Mouse (Mus musculus): Measurements from ENCODE around the gene Mroh3.

The Mroh3 gene

GRCm38 (mm10) chr1:136228328-136229039, 15.9 kb upstream of the Mroh3 start:
- no peak for DNase-seq (ENCODE audit: low read depth)

- no peak for DNase-seq (ENCODE audit: low read depth)
These were observed 15.2 kb upstream of the Mroh3 start for GRCm38 (mm10) chr1:136227870-136228269.

- DNase-seq (ENCODE audit: low read depth) = no peak
These were observed 14.0 kb upstream of the Mroh3 start for GRCm38 (mm10) chr1:136226626-136227025.

- no peak for DNase-seq (ENCODE audit: low read depth)
These were observed 13.2 kb upstream of the Mroh3 start for GRCm38 (mm10) chr1:136225846-136226245.

GRCm38 (mm10) chr1:136223758-136224342, 11.2 kb upstream of the Mroh3 start:
- DNase-seq (ENCODE audit: low read depth) = no peak

GRCm38 (mm10) chr1:136222386-136222785, 9.8 kb upstream of the Mroh3 start:
- DNase-seq (ENCODE audit: low read depth) = no peak

- DNase-seq (ENCODE audit: low read depth) = no peak
These were observed 7.6 kb upstream of the Mroh3 start for GRCm38 (mm10) chr1:136220037-136220871.

- no peak for DNase-seq (ENCODE audit: low read depth)
These were observed 1.7 kb upstream of the Mroh3 start for GRCm38 (mm10) chr1:136214304-136214703.

- no peak for DNase-seq (ENCODE audit: low read depth)
These were observed 22.6 kb downstream of the Mroh3 start for GRCm38 (mm10) chr1:136190033-136190432.

GRCm38 (mm10) chr1:136179511-136180001, 33.1 kb downstream of the Mroh3 start:
- peak; percentile 56 for DNase-seq (ENCODE audit: low read depth)

GRCm38 (mm10) chr1:136178741-136179140, 33.9 kb downstream of the Mroh3 start:
- DNase-seq (ENCODE audit: low read depth) = no peak

GRCm38 (mm10) chr1:136177085-136177484, 35.5 kb downstream of the Mroh3 start:
- no peak for DNase-seq (ENCODE audit: low read depth)

GRCm38 (mm10) chr1:136175183-136175582, 37.4 kb downstream of the Mroh3 start:
- peak; percentile 71 for DNase-seq (ENCODE audit: low read depth)

GRCm38 (mm10) chr1:136174101-136174606, 38.5 kb downstream of the Mroh3 start:
- DNase-seq (ENCODE audit: low read depth) = no peak

- no peak for DNase-seq (ENCODE audit: low read depth)
These were observed 39.9 kb downstream of the Mroh3 start for GRCm38 (mm10) chr1:136172696-136173095.

GRCm38 (mm10) chr1:136170109-136170508, 42.5 kb downstream of the Mroh3 start:
- peak; percentile 82 for DNase-seq (ENCODE audit: low read depth)

GRCm38 (mm10) chr1:136167657-136168056, 45.0 kb downstream of the Mroh3 start:
- DNase-seq (ENCODE audit: low read depth) = no peak

GRCm38 (mm10) chr1:136165436-136165835, 47.2 kb downstream of the Mroh3 start:
- DNase-seq (ENCODE audit: low read depth) = no peak

GRCm38 (mm10) chr1:136161333-136161921, 51.2 kb downstream of the Mroh3 start:
- DNase-seq (ENCODE audit: low read depth) = no peak

GRCm38 (mm10) chr1:136160930-136161329, 51.7 kb downstream of the Mroh3 start:
- DNase-seq (ENCODE audit: low read depth) = no peak

- DNase-seq (ENCODE audit: low read depth) = no peak
These were observed 52.3 kb downstream of the Mroh3 start for GRCm38 (mm10) chr1:136160297-136160696.

- DNase-seq (ENCODE audit: low read depth) = no peak
These were observed 52.8 kb downstream of the Mroh3 start for GRCm38 (mm10) chr1:136159830-136160229.
